Mouse (Mus musculus): ENCODE measurements around the gene Prcp. TPM values are rescaled to one million over a fixed set of nuclear protein-coding genes. Genes with fewer than 3 reads are reported as not detected.
"Not testable (repeated sequence)": the region's sequence is repeated elsewhere in the genome, so short reads cannot be mapped to it uniquely, and the experiment has no call there.

The Prcp gene
- polyA plus RNA-seq, 1 experiment from 2014 or later, result 21.5 TPM

- ATAC-seq (ENCODE audit: low FRiP score, low read depth), result no peak
- 83% methylated on average over 5 of the region's 5 CpGs for WGBS
These were observed 21.8 kb downstream of the Prcp start for GRCm38 (mm10) chr7:92896036-92896435.

GRCm38 (mm10) chr7:92897021-92897420 lies 22.8 kb downstream of the Prcp start:
- Histone ChIP-seq H3K27ac (replicated peaks) (no peak overlapping the region), H3K4me3 (no peak overlapping the region), H3K27me3 (no peaks in the 10 kb centered on the region), H3K4me2 (no peak overlapping the region), H3K9ac (no peak overlapping the region), H3K36me3 (no peaks in the 10 kb centered on the region), H3K4me1 (replicated peaks) (no peaks in the 10 kb centered on the region), H3K9me3 (no peaks in the 10 kb centered on the region)
- 61% methylated on average over 2 of the region's 2 CpGs for WGBS
- no peak for ATAC-seq (ENCODE audit: low FRiP score, low read depth)

More at GRCm38 (mm10) chr7:92896036-92896435, 21.8 kb downstream of the Prcp start:
- no peak overlapping the region for H3K4me2 ChIP-seq
- H3K4me1 ChIP-seq (replicated peaks), result no peaks in the 10 kb centered on the region
- no peak overlapping the region for H3K27ac ChIP-seq (replicated peaks)
- no peak overlapping the region for H3K9ac ChIP-seq
- H3K27me3 ChIP-seq, result no peaks in the 10 kb centered on the region
- H3K36me3 ChIP-seq, result no peaks in the 10 kb centered on the region
- no peaks in the 10 kb centered on the region for H3K9me3 ChIP-seq
- no peak overlapping the region for H3K4me3 ChIP-seq

DNA sequence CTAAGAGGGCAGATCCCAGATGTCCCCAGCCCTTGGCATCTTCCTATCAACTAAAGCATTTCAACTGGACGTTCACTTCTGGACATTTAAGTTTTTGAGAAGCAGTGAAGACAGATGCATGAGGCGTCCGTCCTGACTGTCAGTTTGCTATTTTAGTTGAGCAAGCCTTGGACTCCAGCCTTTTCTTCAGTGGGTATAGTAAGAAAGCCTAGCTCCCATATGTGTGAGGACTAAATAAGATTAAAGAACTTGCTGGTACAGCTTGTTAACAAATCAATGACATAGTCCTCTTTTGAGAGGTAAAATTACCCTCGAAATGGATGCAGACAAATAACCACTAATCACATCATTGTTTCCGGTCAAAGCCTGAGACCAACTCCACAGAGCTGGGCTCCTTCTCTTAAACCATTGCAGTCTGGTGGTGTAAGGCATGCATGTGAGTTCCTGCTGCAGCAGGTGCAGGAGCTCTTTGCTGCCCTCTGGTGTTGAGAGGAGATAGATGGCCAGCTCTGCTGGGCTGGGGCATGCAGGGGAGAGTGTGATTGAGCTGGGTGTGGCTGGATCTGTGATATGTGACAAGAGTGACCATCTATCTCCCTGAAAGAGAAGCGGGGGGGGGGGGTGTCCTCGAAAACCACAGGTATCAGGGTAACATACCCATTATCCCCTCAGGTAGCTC lies 29.2 kb downstream of the Prcp start:
- peak; percentile 92 for ATAC-seq (ENCODE audit: low FRiP score, low read depth)
- no peaks in the 10 kb centered on the region for H3K36me3 ChIP-seq
- WGBS, result 52% methylated on average over 7 of the region's 7 CpGs
- no peaks in the 10 kb centered on the region for H3K9me3 ChIP-seq
- H3K4me2 ChIP-seq, result no peak overlapping the region
- no peak overlapping the region for H3K4me3 ChIP-seq
- H3K4me1 ChIP-seq (replicated peaks), result no peaks in the 10 kb centered on the region
- no peak overlapping the region for H3K27ac ChIP-seq (replicated peaks)
- H3K27me3 ChIP-seq, result no peaks in the 10 kb centered on the region
- H3K9ac ChIP-seq, result no peak overlapping the region

GRCm38 (mm10) chr7:92904285-92904684 lies 30.0 kb downstream of the Prcp start:
- not testable (repeated sequence) for H3K4me3 ChIP-seq; H3K9me3 ChIP-seq; H3K27ac ChIP-seq (replicated peaks); H3K4me2 ChIP-seq; H3K27me3 ChIP-seq; H3K36me3 ChIP-seq; H3K9ac ChIP-seq; H3K4me1 ChIP-seq (replicated peaks)
- 0 out of 2 replicates have a peak, but pooled peaks have one; percentile 34 for ATAC-seq (ENCODE audit: low FRiP score, low read depth)
- 41% methylated on average over 7 of the region's 7 CpGs for WGBS

DNA sequence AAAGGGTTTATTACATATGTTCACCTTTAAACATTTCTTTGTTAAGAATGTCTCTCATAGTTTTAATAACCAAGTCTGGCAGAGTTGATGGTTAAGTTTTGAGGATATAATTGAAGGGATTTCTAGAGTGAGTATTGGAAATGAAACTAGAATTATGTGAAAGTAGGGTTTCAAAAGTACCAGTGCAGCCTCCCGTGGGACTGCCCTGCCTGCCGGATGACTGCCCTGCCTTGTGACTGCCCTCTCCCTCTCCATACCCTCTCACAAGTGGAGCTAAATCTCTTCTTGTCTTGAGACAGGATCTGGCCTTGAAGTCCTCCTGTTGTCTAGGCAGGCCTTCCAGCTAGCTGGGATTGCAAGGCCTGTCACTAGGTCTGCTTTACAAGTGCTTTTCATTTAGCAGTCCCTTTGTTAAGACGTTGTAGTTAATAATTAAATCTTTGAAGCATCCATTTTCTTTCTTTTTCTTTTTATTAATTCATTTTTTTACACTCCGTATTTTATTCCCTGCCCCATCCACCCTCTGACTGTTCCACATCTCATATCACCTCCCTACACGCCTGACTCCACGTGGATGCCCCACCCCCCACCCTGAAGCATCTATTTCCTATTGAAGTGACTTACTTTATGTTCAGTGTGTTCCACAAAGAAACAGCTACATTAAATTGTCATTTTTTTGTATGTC lies 46.0 kb downstream of the Prcp start:
- 82% methylated on average over 6 of the region's 6 CpGs for WGBS

GRCm38 (mm10) chr7:92920857-92921172 lies 46.5 kb downstream of the Prcp start:
- H3K27ac ChIP-seq (replicated peaks), result no peak overlapping the region
- H3K4me3 ChIP-seq, result no peak overlapping the region
- H3K4me1 ChIP-seq (replicated peaks), result no peaks in the 10 kb centered on the region
- H3K9ac ChIP-seq, result no peak overlapping the region
- 83% methylated on average over 2 of the region's 2 CpGs for WGBS
- H3K4me2 ChIP-seq, result no peak overlapping the region
- no peaks in the 10 kb centered on the region for H3K36me3 ChIP-seq
- H3K9me3 ChIP-seq, result no peaks in the 10 kb centered on the region
- H3K27me3 ChIP-seq, result no peaks in the 10 kb centered on the region
- ATAC-seq (ENCODE audit: low FRiP score, low read depth), result no peak

More for the DNA sequence above, 46.0 kb downstream of the Prcp start:
- no peaks in the 10 kb centered on the region for H3K27me3 ChIP-seq
- H3K36me3 ChIP-seq, result no peaks in the 10 kb centered on the region
- ATAC-seq (ENCODE audit: low FRiP score, low read depth), result no peak
- H3K27ac ChIP-seq (replicated peaks), result no peak overlapping the region
- no peak overlapping the region for H3K4me3 ChIP-seq
- no peaks in the 10 kb centered on the region for H3K9me3 ChIP-seq
- H3K9ac ChIP-seq, result no peak overlapping the region
- H3K4me2 ChIP-seq, result no peak overlapping the region
- no peaks in the 10 kb centered on the region for H3K4me1 ChIP-seq (replicated peaks)

DNA sequence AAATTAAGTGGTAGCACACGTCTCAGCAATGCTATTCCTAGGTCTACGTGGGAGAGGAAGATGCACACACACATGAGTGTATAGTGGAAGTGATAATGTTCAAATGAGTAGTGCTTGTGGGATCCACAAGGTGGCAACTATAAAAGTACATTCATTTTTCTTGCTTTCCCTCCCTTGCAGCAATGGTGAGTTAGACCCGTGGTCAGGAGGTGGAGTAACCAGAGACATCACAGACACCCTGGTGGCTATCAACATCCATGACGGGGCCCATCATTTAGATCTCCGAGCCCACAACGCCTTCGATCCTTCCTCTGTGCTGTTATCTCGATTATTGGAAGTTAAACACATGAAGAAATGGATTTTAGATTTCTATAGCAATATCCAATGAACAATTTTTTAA lies 58.5 kb downstream of the Prcp start:
- no peak overlapping the region for H3K4me2 ChIP-seq
- no peak overlapping the region for H3K9ac ChIP-seq

DNA sequence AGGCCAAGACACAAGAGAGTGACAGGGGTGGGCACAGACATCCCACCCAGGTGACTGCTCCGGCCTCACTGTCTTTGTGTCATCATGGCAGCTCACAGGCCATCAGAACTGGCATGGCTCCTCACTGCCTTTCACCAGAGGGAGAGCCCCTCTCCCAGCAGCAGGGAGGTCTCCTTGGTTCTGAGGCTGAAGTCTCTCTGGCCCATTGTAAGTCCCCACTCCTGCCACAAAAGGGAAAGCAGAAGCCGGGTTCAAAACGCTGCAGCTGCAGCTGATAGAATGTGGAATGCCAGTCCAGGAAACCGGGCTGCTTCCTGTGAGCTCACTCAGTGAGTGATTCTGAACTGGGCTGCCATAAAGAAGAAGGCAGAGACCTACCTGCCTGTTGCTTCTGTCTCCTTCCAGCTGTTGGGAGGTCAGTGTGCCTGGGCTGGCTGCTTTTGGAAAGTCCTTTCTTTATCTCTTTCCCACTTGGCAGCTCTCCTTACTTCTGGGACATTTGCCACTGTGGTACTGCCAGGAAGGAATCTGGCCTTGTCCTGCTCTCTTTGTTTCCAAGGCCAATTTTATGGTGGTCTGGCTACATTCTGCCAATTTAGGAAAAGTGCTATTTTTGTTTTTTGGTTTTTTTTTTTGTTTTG lies 59.2 kb downstream of the Prcp start:
- not testable (repeated sequence) for H3K4me1 ChIP-seq (replicated peaks)
- peak; percentile 54; the same call in 1 of the 2 replicates for ATAC-seq (ENCODE audit: low FRiP score, low read depth)

More for the DNA sequence above, 58.5 kb downstream of the Prcp start:
- no peaks in the 10 kb centered on the region for H3K4me1 ChIP-seq (replicated peaks)
- no peak for ATAC-seq (ENCODE audit: low FRiP score, low read depth)
- H3K27me3 ChIP-seq, result no peaks in the 10 kb centered on the region
- H3K36me3 ChIP-seq, result no peaks in the 10 kb centered on the region
- no peaks in the 10 kb centered on the region for H3K9me3 ChIP-seq
- no peak overlapping the region for H3K27ac ChIP-seq (replicated peaks)
- WGBS, result 85% methylated on average over 8 of the region's 8 CpGs
- H3K4me3 ChIP-seq, result no peak overlapping the region

DNA sequence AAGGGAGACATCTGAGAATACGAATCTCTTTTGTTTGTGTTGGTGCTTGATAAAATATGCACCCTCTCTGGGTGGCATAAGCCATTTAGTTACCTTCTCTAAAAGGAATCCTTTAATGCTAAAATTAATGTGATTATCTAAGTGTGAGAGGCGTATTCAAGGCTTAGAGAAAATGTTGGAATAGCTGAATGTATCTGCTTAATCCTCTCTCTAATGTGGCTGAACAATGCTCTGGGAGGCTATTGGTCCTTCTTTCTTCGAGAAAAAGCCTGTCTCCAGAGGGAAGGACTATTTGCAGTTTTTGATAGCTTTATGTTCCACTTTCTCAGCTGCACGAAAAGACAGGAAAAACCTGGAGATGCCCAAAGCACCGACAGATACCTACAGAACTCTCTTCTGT lies 62.5 kb downstream of the Prcp start:
- no peaks in the 10 kb centered on the region for H3K27me3 ChIP-seq
- ATAC-seq (ENCODE audit: low FRiP score, low read depth), result no peak
- H3K36me3 ChIP-seq, result no peaks in the 10 kb centered on the region
- H3K9me3 ChIP-seq, result no peaks in the 10 kb centered on the region
- H3K4me1 ChIP-seq (replicated peaks), result no peaks in the 10 kb centered on the region
- no peak overlapping the region for H3K4me2 ChIP-seq
- WGBS, result 65% methylated on average over 5 of the region's 5 CpGs
- no peak overlapping the region for H3K27ac ChIP-seq (replicated peaks)
- no peak overlapping the region for H3K4me3 ChIP-seq
- H3K9ac ChIP-seq, result no peak overlapping the region

More for the DNA sequence above, 59.2 kb downstream of the Prcp start:
- not testable (repeated sequence) for H3K4me3 ChIP-seq; H3K27me3 ChIP-seq; H3K9me3 ChIP-seq; H3K4me2 ChIP-seq; H3K36me3 ChIP-seq; H3K9ac ChIP-seq; H3K27ac ChIP-seq (replicated peaks)
- WGBS, result 63% methylated on average over 4 of the region's 4 CpGs

DNA sequence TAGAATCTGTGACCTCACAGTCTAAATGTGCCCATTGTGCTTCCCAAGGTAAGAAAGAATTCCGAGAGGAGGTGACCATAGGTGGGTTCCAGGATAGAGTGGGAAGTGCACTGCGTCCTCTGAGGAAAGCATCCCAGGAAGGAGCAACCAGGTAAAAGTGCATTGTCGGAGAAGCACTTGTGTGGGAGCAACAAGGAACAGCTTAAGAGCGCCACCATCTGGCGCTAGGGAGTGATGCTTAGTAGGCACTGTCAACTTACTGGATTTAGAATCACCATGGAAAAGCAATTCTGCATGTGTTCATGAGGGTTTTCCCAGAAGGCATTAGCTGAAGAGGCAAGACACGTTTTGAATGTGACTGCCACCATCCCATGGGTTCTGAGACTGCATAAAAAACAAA lies 63.7 kb downstream of the Prcp start:
- Histone ChIP-seq H3K4me3 (no peak overlapping the region), H3K4me2 (no peak overlapping the region), H3K9ac (no peak overlapping the region), H3K9me3 (no peaks in the 10 kb centered on the region), H3K27me3 (no peaks in the 10 kb centered on the region), H3K36me3 (no peaks in the 10 kb centered on the region), H3K27ac (replicated peaks) (no peak overlapping the region), H3K4me1 (replicated peaks) (no peaks in the 10 kb centered on the region)
- 22% methylated on average over 6 of the region's 6 CpGs for WGBS
- ATAC-seq (ENCODE audit: low FRiP score, low read depth), result no peak

DNA sequence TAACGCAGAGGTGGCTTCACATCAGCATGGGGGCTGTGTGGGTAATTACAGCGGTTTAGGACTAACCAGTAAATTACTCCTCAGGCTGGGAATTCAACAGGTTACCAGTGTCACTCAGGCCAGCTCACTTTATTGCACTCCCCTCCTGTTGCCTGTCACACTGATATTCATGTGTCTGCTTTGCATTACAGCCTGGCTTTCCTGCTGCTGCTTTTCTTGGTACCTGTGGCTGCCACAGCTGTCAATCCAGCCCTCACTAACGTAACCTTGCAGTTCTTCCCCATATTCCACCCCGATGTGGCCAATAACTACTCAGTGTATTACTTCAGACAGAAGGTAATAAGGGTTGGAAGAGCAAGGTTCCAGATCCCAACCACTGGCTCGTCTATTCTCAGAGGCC lies 65.5 kb downstream of the Prcp start:
- Histone ChIP-seq H3K4me1 (replicated peaks) (no peaks in the 10 kb centered on the region), H3K36me3 (no peaks in the 10 kb centered on the region), H3K9me3 (no peaks in the 10 kb centered on the region), H3K27me3 (no peaks in the 10 kb centered on the region), H3K4me3 (no peak overlapping the region), H3K9ac (no peak overlapping the region), H3K4me2 (no peak overlapping the region), H3K27ac (replicated peaks) (no peak overlapping the region)
- no peak for ATAC-seq (ENCODE audit: low FRiP score, low read depth)
- WGBS, result 68% methylated on average over 5 of the region's 5 CpGs

- H3K9me3 ChIP-seq, result no peaks in the 10 kb centered on the region
- WGBS, result 89% methylated on average over 3 of the region's 3 CpGs
- H3K27me3 ChIP-seq, result no peaks in the 10 kb centered on the region
- H3K27ac ChIP-seq (replicated peaks), result no peak overlapping the region
- no peak overlapping the region for H3K9ac ChIP-seq
- H3K4me2 ChIP-seq, result no peak overlapping the region
- no peaks in the 10 kb centered on the region for H3K36me3 ChIP-seq
- no peak for ATAC-seq (ENCODE audit: low FRiP score, low read depth)
- H3K4me3 ChIP-seq, result no peak overlapping the region
- H3K4me1 ChIP-seq (replicated peaks), result no peaks in the 10 kb centered on the region
These were observed 76.5 kb downstream of the Prcp start for GRCm38 (mm10) chr7:92950775-92951174.
